Mouse (Mus musculus) kidney, postnatal 25 days (tissue): ENCODE data around the gene Rnf39.

Source experiments
- DNase-seq, 2 experiments: peaks; one replicate each; pipeline ENCODE4 v3.0.0; 2021; ENCODE audit warnings: mixed read lengths in 2 of 2

Gene Rnf39

DNA sequence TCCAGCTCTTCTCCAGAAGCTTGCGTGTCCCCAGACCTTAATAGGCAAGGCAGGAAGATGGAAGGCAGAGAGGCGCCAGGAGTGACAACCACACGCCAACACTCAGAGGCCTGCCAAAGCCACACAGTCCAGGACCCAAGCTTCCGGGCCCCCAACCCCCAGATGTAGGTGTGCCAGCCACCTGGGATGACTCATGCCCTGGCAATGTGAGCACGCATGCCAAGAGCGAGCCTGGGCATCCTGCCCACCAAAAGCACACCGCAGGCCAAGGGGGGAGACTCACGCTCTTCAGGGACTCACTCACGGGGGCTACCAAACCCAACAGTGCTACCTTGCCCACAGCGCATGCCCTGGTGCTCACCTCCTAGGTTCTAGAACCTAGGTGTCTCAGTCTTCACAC is 327 bp upstream of the Rnf39 start:
- peak; percentile 50 to 72 for DNase-seq

DNA sequence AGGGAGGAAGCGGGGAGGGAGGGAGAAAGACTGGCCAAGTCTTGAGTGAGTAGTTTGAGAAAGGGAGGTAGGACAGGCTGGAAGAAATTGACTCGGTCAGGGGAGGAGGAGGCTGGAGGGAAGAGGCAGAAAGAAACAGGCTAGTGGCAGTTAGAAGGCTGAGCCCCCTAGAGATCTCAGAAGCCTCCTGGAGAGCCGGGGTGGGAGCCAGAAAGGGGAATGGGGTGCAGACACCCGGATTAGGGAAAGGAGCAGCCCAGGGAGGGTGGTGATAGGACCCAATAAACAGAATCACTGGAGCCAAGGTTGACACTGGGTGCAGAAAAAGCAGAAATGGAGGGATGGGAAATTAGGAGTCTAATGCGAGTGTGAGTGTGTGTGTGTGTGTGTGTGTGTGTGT is 973 bp downstream of the Rnf39 start:
- no peak for DNase-seq

DNA sequence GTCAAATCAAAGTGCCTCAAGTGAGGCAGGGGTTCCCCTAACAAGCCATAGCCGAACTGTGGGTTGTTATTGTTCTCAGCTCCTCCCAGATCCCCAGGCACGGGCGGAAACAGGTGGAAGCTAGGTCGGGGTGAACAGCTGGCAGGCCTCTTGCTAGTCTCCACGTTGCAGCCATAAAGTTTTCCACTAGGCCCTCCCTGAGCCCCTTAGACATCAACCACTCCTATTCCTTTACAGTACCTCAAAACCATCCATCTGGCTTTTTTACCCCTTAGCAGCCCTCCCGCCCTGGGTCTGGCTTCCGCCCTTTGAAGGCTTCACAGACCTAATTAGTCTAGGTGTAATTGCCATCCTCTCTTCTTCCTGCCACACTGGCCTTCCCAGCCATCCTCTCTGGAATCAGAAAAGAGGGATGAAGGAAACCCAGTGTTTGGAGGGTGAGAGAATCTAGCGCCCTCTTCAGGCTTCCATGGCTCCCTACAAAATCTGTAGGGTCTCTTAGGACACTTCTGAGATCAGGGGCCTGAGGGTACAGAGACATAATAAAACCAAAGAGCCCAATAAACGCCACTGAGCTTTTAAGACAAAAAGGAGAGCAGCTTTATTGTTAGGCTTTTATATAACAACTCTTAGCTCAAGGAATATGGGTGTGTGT is 1.5 kb downstream of the Rnf39 start:
- no peak for DNase-seq

DNA sequence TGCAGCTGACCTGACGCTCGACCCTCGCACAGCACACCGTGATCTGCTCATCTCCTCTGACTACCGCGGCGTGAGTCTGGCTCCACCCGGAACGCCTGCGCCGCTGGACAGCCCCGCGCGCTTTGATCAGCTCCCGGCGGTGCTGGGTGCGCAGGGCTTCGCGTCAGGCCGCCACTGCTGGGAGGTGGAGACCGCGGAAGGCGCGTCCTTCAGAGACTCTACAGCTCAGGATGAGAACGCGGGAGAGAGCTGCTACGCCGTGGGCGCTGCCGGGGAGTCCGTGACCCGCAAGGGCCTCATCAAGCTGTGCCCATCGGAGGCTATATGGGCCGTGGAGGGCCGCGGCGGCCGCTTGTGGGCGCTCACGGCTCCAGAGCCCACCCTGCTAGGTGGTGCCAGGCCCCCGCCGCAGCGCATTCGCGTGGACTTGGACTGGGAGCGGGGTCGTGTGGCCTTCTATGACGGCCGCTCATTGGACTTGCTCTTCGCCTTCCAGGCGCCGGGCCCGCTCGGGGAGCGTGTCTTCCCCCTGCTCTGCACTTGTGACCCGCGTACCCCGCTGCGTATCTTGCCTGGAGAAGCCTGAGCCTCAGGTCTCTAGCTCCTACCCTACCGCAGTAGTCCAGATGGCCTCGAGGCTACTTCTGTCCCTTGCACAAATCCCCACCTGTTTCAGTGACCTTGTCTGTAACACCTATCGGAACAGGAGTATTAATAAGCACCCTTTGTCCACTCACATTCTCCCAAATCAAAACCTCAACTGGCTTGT is 4.5 kb downstream of the Rnf39 start:
- DNase-seq: peak; percentile 56 to 71

DNA sequence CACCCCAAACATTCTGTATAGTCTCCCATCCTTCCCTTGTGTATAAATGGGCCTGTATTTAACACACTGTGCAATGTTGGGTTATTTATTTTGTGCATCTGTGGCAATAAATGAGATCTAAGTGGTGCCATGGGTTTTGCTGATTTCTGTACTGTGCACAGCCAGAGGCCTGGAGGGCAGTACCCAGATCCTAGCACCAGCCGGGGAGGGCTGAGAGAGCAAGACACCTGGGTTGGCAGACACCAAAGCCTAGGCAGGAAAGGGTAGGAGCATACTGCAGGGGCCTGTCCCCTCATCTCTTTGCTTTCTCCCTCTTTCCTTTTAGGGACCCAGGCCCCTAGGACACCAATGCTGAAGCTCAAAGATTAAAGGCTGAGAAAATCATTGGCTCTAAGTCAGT is 5.6 kb downstream of the Rnf39 start:
- no peak for DNase-seq

DNA sequence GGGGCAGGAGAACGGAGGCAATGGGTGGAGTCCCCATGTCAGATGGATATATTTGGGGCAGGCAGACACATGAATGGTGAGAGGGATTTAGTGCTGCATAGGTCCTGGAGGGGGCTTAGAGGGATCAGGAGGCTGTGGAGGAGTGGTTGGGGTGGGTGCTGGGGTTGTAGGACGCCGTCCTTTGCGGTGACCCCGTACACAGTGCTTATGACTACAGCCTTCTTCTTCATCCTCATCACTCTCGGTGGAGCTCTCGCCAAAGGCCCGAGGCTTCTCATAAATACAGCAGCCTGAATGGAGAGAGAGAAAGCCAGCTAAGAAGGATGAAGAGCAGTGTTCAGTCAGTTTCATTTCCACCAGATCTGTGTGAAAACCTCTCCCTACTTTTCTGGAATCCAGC is 6.5 kb downstream of the Rnf39 start:
- no peak for DNase-seq

DNA sequence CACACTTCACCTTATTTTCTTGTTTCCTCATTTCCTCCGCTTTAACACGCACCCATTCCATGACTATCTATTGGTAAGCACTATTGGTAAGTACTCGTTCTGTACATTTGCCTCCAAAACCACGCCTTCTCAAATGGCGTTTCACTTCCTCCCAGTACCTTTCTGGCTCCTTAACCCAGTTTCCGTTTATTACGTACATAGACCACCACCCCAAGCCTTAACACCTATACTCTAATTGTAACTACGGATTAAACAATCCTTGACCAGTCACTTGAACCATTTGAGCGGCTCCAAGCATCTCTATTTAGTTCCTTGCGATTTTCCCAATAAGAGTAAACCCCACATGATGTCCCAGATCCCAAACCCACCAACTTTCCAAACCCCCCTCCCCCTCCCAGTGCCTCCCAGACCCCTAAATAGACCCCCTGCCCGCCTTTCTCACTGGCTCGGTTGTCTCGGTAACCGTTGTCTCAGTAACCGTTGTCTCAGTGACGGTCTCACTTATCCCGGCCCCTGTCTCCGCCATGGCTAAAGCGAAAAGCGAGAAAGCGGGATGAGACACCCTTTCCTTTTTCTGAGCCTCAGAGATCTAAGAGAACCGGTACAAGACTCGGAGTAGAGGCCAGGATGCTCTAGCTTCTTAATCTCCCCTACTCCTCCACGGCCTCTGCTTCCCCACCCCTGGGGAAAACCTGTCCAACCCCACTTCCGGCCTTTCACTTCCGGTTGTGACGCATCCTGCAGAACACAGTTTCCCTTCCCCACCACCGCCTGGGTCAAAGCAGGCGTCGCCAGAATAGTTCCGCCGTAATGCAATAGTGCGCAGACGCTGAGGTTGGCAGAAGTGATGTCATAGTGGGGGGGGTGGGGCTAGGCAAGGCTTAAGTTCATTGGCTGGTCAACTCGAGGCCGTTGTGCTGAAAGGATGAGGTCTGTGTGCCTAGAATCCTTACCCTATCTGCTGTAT is 8.5 kb downstream of the Rnf39 start, which contains the start of gene Ppp1r11:
Ppp1r11 (minus strand) TSS at position 761 of the 967 bp plus-strand sequence.
- DNase-seq: peak; percentile 97 to 98

DNA sequence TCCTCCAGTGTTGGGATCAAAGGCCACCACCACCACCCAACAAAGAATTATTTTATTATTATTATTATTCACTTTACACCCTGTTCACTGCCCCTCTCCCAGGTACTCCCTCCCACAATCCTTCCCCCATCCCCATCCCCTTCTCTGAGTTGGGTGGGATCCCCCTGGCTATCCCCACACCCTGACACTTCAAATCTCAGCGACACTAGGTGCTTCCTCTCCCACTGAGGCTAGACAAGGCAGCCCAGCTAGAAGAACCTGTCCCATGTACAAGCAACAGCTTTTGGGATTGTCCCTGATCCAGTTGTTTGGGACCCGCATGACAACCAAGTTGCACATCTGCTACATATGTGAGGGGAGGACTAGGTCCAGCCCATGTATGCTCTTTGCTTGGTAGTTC is 9.9 kb downstream of the Rnf39 start:
- DNase-seq: no peak

DNA sequence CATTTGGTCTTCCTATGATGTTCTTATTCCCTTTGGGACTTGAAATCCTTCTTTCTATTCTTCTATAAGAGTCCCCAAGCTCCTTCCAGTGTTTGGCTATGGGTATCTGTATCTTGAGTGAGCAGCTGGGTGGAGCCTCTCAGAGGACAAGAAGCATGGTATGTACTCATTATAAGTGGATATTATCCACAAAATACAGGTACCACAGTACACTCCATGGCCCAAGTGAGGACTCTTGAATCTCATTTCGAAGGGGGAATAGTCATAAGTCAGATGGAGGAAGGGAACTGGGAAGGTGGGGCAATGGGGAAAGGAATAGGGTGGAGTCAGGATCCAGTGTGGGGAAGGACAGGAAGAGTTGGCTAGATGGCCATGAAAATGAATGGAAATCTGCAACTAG is 10.3 kb downstream of the Rnf39 start:
- no peak for DNase-seq

DNA sequence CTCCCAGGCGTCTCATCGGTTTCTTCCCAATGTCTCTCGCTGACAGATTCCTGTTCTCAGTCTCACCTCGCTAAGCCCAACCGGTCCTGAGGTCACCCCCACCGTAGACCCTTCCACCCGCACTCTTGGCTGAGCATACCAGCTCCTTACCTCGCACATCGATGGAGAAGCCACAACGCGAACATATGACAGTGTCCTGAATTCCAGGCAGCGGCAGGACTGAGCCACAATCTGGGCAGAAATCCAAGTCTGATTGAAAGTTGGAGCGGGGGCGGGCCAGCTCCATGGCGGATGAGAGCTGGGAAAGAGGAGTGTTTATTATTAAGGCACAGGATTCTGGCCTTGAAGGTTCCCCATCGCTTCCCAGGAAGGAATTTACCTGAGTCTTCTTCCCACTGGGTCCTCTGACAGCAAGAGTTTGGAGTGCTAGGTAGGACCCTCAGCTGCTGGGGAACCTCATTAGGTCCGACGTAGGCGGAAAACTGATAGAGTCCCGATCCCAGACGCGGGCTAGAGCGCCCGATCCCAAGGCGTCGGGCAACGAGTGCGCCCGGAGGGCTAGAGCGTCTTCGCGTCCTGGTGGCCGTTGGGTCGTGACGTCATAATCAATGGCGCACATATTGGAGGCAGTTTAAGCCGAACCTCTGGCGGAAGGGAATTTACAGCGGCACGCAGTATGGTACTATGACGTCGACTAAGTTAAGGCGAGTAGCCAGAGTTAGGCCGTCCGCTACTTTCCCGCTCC is 15.5 kb downstream of the Rnf39 start, which contains the start of the genes Znrd1 and Znrd1as:
Znrd1 (minus strand) TSS at position 561 of the 745 bp plus-strand sequence.
Znrd1as (plus strand) TSS at position 594 of the 745 bp plus-strand sequence.
- DNase-seq: peak; percentile 96 to 98

DNA sequence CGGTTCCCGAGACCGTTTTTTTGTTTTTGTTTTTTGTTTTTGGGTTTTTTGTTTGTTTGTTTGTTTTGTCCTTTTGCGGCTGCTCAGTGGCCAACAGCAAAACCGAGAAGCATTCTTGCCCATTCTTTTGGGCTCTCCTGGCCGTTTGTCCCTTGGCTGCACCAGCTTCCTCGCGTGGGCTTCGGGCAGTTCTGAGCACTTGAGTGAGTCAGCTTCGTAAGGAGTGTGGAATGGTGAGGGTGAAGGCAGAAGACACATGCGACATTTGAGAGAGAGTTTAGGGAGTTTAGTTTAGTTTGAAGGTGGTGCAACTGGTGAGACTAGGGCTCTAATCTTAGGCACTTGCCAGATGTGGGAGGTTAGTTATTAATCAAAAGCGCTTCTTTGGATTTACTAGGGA is 16.2 kb downstream of the Rnf39 start:
- no peak for DNase-seq

DNA sequence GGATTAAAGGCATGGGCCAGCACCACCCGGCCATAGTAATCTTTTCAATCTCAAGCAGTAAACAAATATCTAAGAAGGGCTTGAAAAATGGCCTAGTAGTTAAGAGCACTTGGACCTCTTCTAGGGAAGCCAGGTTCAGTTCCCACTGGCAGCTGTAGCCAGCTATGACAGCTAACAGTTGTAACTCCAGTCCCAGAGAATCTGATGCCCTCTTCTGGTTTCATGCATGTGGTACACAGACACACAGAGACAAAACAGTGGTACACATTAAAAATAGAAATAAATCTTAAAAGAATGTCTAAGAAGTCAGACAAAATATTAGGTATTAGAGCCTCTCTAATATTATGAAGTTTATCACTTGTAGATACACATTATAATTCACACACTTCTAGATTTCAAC is 18.4 kb downstream of the Rnf39 start:
- no peak for DNase-seq

DNA sequence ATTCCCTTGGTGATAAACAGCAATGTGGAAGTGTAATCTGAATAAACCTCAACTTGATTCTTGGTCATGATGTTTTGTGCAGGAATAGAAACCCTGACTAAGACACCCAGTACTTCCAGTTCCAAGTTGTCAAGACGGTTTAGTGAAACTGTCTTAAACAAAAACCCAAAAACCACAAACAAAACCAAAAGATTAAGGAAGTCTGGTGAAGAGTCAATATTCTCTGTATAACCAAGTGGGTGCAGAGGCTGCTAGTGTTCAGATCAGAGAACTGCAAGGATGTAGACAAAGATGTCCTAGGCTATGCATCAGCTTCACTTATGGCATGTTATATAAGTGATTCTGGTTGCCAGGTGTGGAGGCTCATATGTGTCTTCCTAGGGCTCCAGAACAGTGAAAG is 24.2 kb downstream of the Rnf39 start:
- DNase-seq: no peak

DNA sequence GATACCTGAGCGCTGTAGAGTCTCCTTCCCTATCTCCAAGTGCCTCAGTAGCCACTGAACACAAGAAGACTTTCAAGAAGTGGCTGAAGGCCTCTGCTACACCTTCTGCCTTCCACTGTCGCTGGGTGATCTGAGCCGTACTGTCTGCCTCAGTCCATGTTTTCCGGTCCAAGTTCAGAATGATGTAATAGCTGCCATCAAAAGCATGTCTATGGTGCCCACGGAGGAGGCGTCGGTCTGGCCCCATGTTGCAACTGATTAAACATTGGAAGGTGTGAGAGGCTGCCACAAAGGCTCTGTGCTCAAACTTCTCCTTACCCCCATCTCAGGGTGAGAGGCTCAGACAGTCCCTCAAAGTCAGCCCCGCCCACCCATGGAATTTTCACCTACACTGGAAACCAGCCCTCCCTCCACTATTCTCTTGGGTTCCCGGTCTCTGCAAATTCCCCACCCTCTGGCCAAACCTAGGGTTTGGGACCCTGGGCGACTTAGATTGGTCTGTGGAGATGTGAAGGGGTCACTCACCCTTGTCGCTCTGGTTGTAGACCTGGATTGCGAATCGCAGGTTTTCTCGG is 27.7 kb downstream of the Rnf39 start:
- no peak for DNase-seq

DNA sequence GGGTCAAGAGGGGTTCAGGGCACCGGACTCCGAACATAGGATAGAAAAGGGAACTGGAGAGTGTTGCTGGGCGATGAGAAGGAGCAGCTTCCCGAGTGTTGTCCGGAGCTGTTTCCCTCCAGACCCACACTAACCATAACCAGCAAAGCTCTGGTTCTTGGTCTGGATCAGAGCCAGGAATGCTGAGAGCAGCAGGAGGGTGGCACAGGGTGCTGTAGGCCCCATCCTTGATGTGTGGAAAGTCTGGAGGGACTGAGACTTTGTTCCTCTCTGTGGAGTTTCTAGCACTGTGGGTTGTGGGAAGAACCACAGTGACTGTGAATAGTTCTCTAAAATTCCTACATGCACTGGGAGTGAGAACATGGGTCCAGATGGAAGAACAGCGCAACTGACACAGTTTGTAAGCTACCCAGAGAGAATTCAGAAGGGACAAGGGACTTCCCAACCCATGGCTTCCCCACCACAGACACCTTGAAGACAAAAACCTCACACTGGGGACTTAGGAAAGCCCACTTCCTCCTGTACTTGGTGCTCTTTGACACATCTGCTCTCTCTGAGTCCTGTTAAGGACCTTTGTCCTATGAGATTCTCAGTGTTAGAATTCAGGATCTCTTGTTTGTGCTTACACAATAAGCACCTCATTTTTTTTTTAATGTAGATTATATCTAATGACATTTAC is 28.6 kb downstream of the Rnf39 start:
- DNase-seq: no peak

DNA sequence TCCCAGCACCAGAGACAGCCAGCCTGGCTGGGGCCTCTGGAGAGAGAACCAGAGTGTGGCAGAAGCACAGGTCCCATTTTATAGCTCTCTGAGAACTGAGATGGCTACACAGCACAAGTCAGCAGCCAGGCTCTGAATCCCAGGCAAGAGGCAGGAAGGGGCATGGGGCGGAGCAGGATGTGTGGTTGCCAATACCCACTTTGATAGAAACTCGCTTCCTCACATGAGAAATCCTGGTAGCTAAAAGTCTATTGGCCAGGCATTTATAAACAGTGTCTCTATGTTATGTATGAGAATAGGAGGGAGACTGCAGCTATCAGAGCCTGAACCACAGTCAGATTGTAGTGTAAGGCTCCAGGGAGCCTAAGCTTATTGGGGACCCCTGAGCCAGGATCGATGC is 30.1 kb downstream of the Rnf39 start:
- DNase-seq: no peak

DNA sequence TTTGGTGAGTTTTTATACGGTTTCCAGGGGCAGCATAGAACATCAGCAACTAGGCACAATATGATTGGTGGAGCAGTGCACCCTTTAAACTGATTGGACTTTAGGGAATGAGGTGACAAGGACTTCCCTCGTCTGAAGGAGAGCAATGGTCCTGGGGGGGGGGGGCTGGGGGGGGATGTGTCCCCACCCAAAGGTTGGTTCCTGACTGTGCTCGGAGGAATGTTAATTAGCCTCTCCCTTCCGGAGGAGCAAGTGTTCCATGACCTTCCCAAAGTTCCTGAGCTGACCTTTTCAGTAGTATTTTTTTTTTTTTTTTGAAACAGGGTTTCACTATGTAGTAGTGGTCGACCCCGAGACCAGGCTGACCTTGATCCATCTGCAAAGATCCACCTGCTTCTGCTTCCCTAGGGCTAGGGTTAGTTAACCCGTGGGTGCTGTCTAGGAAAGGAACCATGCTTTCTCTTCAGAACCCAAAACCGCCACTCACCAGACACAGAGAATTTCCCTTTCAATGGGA is 30.6 kb downstream of the Rnf39 start:
- DNase-seq: no peak

DNA sequence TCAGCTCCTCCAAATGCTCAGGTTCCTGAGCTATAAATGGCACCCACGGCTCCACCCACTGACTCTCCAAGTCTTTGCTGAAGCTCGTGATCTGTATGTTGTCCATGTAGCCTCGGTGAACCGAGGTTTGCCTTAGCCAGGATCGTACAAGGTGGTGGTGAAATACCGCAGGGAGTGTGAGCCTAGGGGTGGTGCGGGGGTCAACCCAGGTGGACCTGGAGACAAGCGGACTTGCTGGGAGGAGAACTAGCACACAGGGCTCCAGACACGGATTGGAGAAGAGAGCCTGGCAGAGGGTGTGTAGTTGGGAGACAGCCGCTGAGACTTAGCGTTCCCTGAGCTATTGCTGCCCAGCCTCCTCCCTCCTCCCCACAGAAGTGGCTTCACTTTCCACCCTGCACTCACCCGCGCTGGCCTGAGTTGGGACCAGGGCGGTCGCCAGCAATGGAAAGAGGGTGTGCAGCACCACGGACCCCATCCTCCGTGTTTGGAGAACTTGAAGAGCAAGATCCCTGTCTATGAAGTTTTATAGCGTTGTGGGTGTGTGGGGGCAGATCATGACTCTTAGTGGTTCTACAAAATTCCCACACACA is 38.6 kb downstream of the Rnf39 start, which contains the start of gene 2410137M14Rik:
2410137M14Rik (minus strand) TSS at position 17 of the 593 bp plus-strand sequence.
- DNase-seq: no peak

DNA sequence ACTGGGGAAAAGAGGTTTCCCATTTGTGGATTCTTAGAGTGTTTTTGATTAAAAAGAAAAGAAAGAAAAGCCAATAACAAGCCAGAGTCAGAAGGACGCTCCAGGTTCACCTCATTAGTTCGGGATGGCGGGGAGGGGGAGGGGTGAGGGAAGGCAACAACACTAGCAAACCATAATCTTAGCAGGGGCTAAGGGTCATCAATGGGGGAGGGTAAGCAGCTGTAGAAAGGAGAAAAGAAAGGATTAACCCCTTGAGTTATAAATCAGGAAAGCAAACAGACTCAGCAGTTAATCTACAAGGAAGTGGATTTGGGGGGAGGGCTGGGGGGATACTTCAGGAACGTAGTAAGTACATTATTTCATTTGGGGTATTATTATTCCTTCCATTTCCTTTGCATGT is 39.1 kb downstream of the Rnf39 start:
- DNase-seq: no peak
